Mouse (Mus musculus): ENCODE measurements around the gene Lhx1. TPM values are rescaled to one million over a fixed set of nuclear protein-coding genes. Genes with fewer than 3 reads are reported as not detected.

The Lhx1 gene
- total and polyA plus RNA-seq, 3 experiments, result not detected

- intact Hi-C loops (cut with DNase I), result no loop called here
Measured at GRCm38 (mm10) chr11:84569052-84569751, 43.9 kb upstream of the Lhx1 start.

GRCm38 (mm10) chr11:84568482-84568881 lies 43.1 kb upstream of the Lhx1 start:
- TF ChIP-seq POLR2A (IDR thresholded peaks at IDR 0.05; ENCODE audit: insufficient read depth, low read depth, low read length), result no peak
- no peak for TF ChIP-seq EP300 (IDR thresholded peaks at IDR 0.05; ENCODE audit: insufficient read depth, low read depth, low read length)
- no peak for TF ChIP-seq CTCF (IDR thresholded peaks at IDR 0.05)
- intact Hi-C loops (cut with DNase I), result no loop called here
- Histone ChIP-seq H3K27me3 (ENCODE audit: control insufficient read depth, insufficient read depth, low read length) (no peaks in the 10 kb centered on the region), H3K9ac (ENCODE audit: low read depth, low read length) (no peak overlapping the region), H3K4me1 (ENCODE audit: control insufficient read depth, insufficient read depth, low read length) (no peaks in the 10 kb centered on the region), H3K4me3 (no peak overlapping the region), H3K36me3 (ENCODE audit: control insufficient read depth, insufficient read depth, low read length) (no peaks in the 10 kb centered on the region), H3K79me2 (replicated peaks; ENCODE audit: control insufficient read depth, insufficient read depth, low read length) (no peaks in the 10 kb centered on the region), H3K27ac (no peak overlapping the region)
- no peak for DNase-seq
- 29% methylated on average over 5 of the region's 5 CpGs for WGBS

More at GRCm38 (mm10) chr11:84569052-84569751, 43.9 kb upstream of the Lhx1 start:
- 59% methylated on average over 7 of the region's 8 CpGs for WGBS
- no peak for DNase-seq
- no peak for TF ChIP-seq CTCF (IDR thresholded peaks at IDR 0.05)
- no peak for TF ChIP-seq POLR2A (IDR thresholded peaks at IDR 0.05; ENCODE audit: insufficient read depth, low read depth, low read length)
- TF ChIP-seq EP300 (IDR thresholded peaks at IDR 0.05; ENCODE audit: insufficient read depth, low read depth, low read length), result no peak
- Histone ChIP-seq H3K79me2 (replicated peaks; ENCODE audit: control insufficient read depth, insufficient read depth, low read length) (no peaks in the 10 kb centered on the region), H3K27ac (no peak overlapping the region), H3K27me3 (ENCODE audit: control insufficient read depth, insufficient read depth, low read length) (no peaks in the 10 kb centered on the region), H3K4me1 (ENCODE audit: control insufficient read depth, insufficient read depth, low read length) (no peaks in the 10 kb centered on the region), H3K9ac (ENCODE audit: low read depth, low read length) (no peak overlapping the region), H3K36me3 (ENCODE audit: control insufficient read depth, insufficient read depth, low read length) (no peaks in the 10 kb centered on the region), H3K4me3 (no peak overlapping the region)

- H3K27me3 ChIP-seq (ENCODE audit: control insufficient read depth, insufficient read depth, low read length), result no peaks in the 10 kb centered on the region
- intact Hi-C loops (cut with DNase I), result no loop called here
- TF ChIP-seq POLR2A (IDR thresholded peaks at IDR 0.05; ENCODE audit: insufficient read depth, low read depth, low read length) (no peak), EP300 (IDR thresholded peaks at IDR 0.05; ENCODE audit: insufficient read depth, low read depth, low read length) (no peak), CTCF (IDR thresholded peaks at IDR 0.05) (no peak)
- WGBS, result 57% methylated on average over 8 of the region's 8 CpGs
- no peaks in the 10 kb centered on the region for H3K36me3 ChIP-seq (ENCODE audit: control insufficient read depth, insufficient read depth, low read length)
- no peak overlapping the region for H3K27ac ChIP-seq
- no peak overlapping the region for H3K9ac ChIP-seq (ENCODE audit: low read depth, low read length)
- DNase-seq, result no peak
- no peaks in the 10 kb centered on the region for H3K79me2 ChIP-seq (replicated peaks; ENCODE audit: control insufficient read depth, insufficient read depth, low read length)
- H3K4me1 ChIP-seq (ENCODE audit: control insufficient read depth, insufficient read depth, low read length), result no peaks in the 10 kb centered on the region
- no peak overlapping the region for H3K4me3 ChIP-seq
Measured at GRCm38 (mm10) chr11:84566691-84567090, 41.4 kb upstream of the Lhx1 start.

GRCm38 (mm10) chr11:84565224-84565623 lies 39.9 kb upstream of the Lhx1 start:
- Histone ChIP-seq H3K9ac (ENCODE audit: low read depth, low read length) (no peak overlapping the region), H3K79me2 (replicated peaks; ENCODE audit: control insufficient read depth, insufficient read depth, low read length) (no peaks in the 10 kb centered on the region), H3K4me3 (no peak overlapping the region), H3K4me1 (ENCODE audit: control insufficient read depth, insufficient read depth, low read length) (no peaks in the 10 kb centered on the region), H3K36me3 (ENCODE audit: control insufficient read depth, insufficient read depth, low read length) (no peaks in the 10 kb centered on the region), H3K27me3 (ENCODE audit: control insufficient read depth, insufficient read depth, low read length) (no peaks in the 10 kb centered on the region), H3K27ac (no peak overlapping the region)
- intact Hi-C loops (cut with DNase I), result no loop called here
- TF ChIP-seq EP300 (IDR thresholded peaks at IDR 0.05; ENCODE audit: insufficient read depth, low read depth, low read length), result no peak
- TF ChIP-seq POLR2A (IDR thresholded peaks at IDR 0.05; ENCODE audit: insufficient read depth, low read depth, low read length), result no peak
- no peak for TF ChIP-seq CTCF (IDR thresholded peaks at IDR 0.05)
- no peak for DNase-seq
- 72% methylated on average over 3 of the region's 3 CpGs for WGBS

- H3K79me2 ChIP-seq (replicated peaks; ENCODE audit: control insufficient read depth, insufficient read depth, low read length), result no peaks in the 10 kb centered on the region
- no peak overlapping the region for H3K4me3 ChIP-seq
- no peaks in the 10 kb centered on the region for H3K27me3 ChIP-seq (ENCODE audit: control insufficient read depth, insufficient read depth, low read length)
- intact Hi-C loops (cut with DNase I), result no loop called here
- no peak for TF ChIP-seq CTCF (IDR thresholded peaks at IDR 0.05)
- H3K36me3 ChIP-seq (ENCODE audit: control insufficient read depth, insufficient read depth, low read length), result no peaks in the 10 kb centered on the region
- WGBS, result 52% methylated on average over 7 of the region's 7 CpGs
- DNase-seq, result no peak
- H3K9ac ChIP-seq (ENCODE audit: low read depth, low read length), result no peak overlapping the region
- H3K4me1 ChIP-seq (ENCODE audit: control insufficient read depth, insufficient read depth, low read length), result no peaks in the 10 kb centered on the region
- no peak overlapping the region for H3K27ac ChIP-seq
Measured at GRCm38 (mm10) chr11:84563360-84563759, 38.0 kb upstream of the Lhx1 start.

GRCm38 (mm10) chr11:84562758-84563347 lies 37.5 kb upstream of the Lhx1 start:
- no peak overlapping the region for H3K27ac ChIP-seq
- TF ChIP-seq EP300 (IDR thresholded peaks at IDR 0.05; ENCODE audit: insufficient read depth, low read depth, low read length) (no peak), POLR2A (IDR thresholded peaks at IDR 0.05; ENCODE audit: insufficient read depth, low read depth, low read length) (no peak), CTCF (IDR thresholded peaks at IDR 0.05) (no peak)
- intact Hi-C loops (cut with DNase I), result no loop called here

More at GRCm38 (mm10) chr11:84562758-84563347, 37.5 kb upstream of the Lhx1 start:
- DNase-seq, result no peak
- WGBS, result 37% methylated on average over 9 of the region's 9 CpGs
- no peaks in the 10 kb centered on the region for H3K36me3 ChIP-seq (ENCODE audit: control insufficient read depth, insufficient read depth, low read length)
- no peak overlapping the region for H3K4me3 ChIP-seq
- H3K27me3 ChIP-seq (ENCODE audit: control insufficient read depth, insufficient read depth, low read length), result no peaks in the 10 kb centered on the region
- no peak overlapping the region for H3K9ac ChIP-seq (ENCODE audit: low read depth, low read length)
- no peaks in the 10 kb centered on the region for H3K79me2 ChIP-seq (replicated peaks; ENCODE audit: control insufficient read depth, insufficient read depth, low read length)
- no peaks in the 10 kb centered on the region for H3K4me1 ChIP-seq (ENCODE audit: control insufficient read depth, insufficient read depth, low read length)

Data from heart, adult 2 months (tissue).